18 mouse cellular contexts compared by ENCODE assay signal in genomic region chr16:49964321-49964986, GRCm38 (mm10).
DNase-seq lines count a peak whose midpoint lies in the region; ATAC-seq and TF ChIP-seq lines count a peak whose summit lies in the region.
"Had no signal": no experiment of that assay in that cellular context is flagged by ENCODE, and none has a peak within 500 bp of the region (broad histone marks: within the 10 kb centered on the region; RNA-seq: fewer than 3 reads in every experiment).

No protein-coding gene starts in this region.

- H3K9me3 ChIP-seq in lung, embryonic 15.5 days: no peaks in the 10 kb centered on the region
- H3K9me3 ChIP-seq in intestine, embryonic 14.5 days (ENCODE audit: control insufficient read depth, low read length): no peaks in the 10 kb centered on the region
- no peaks in the 10 kb centered on the region for H3K9me3 ChIP-seq in stomach, embryonic 15.5 days
- no peaks in the 10 kb centered on the region for H3K9me3 ChIP-seq in hindbrain, embryonic 12.5 days (replicated peaks)
- H3K9me3 ChIP-seq: embryonic facial prominence, embryonic 13.5 days; forebrain, embryonic 12.5 days; heart, embryonic 12.5 days; hindbrain, embryonic 10.5 days; limb, embryonic 15.5 days had no signal

- H3K4me1 ChIP-seq in lung, embryonic 15.5 days: peaks cover 42% of the 10 kb centered on the region
- H3K4me1 ChIP-seq in intestine, embryonic 14.5 days (replicated peaks; ENCODE audit: control insufficient read depth, insufficient read depth, low read length): peaks cover 27% of the 10 kb centered on the region
- peaks cover 4% of the 10 kb centered on the region for H3K4me1 ChIP-seq in stomach, embryonic 15.5 days
- H3K4me1 ChIP-seq in hindbrain, embryonic 12.5 days: peaks cover 10% of the 10 kb centered on the region; the same call in 1 of the 2 replicates
- H3K4me1 ChIP-seq in thymus, adult 2 months (replicated peaks; ENCODE audit: control insufficient read depth, insufficient read depth, low read length): no peaks in the 10 kb centered on the region

- peak; percentile 30 for DNase-seq in adrenal gland, postnatal 14 days
- no peak for DNase-seq in adrenal gland, adult 8-10 months
- no peak for DNase-seq in lung, postnatal 10 days
- no peak for DNase-seq in intestine, embryonic 14.5 days (ENCODE audit: low spot score)
- no peak for DNase-seq in thymus, adult 2 months
- DNase-seq: B cell, adult 2 months; cerebellum, postnatal 10 days; lung, postnatal 14 days; right cerebral cortex, postnatal 4 days had no signal

- H3K4me2 ChIP-seq in lung, embryonic 15.5 days: no peak overlapping the region
- H3K4me2 ChIP-seq in intestine, embryonic 14.5 days (ENCODE audit: low read length): no peak overlapping the region
- H3K4me2 ChIP-seq in stomach, embryonic 15.5 days: no peak overlapping the region
- no peak overlapping the region for H3K4me2 ChIP-seq in hindbrain, embryonic 12.5 days (replicated peaks)
- H3K4me2 ChIP-seq: embryonic facial prominence, embryonic 13.5 days; forebrain, embryonic 12.5 days; heart, embryonic 12.5 days; limb, embryonic 15.5 days had no signal

- no peaks in the 10 kb centered on the region for H3K36me3 ChIP-seq in lung, embryonic 15.5 days
- no peaks in the 10 kb centered on the region for H3K36me3 ChIP-seq in intestine, embryonic 14.5 days (ENCODE audit: control insufficient read depth, insufficient read depth, low read length)
- no peaks in the 10 kb centered on the region for H3K36me3 ChIP-seq in stomach, embryonic 15.5 days
- H3K36me3 ChIP-seq in hindbrain, embryonic 12.5 days: no peaks in the 10 kb centered on the region
- H3K36me3 ChIP-seq in thymus, adult 2 months (ENCODE audit: control insufficient read depth, insufficient read depth, low read length): no peaks in the 10 kb centered on the region
- H3K36me3 ChIP-seq: embryonic facial prominence, embryonic 13.5 days; forebrain, embryonic 12.5 days; heart, embryonic 12.5 days; hindbrain, embryonic 10.5 days; limb, embryonic 15.5 days had no signal

- H3K9ac ChIP-seq in lung, embryonic 15.5 days: no peak overlapping the region
- H3K9ac ChIP-seq in intestine, embryonic 14.5 days (ENCODE audit: low read length): no peak overlapping the region
- H3K9ac ChIP-seq in stomach, embryonic 15.5 days: no peak overlapping the region
- H3K9ac ChIP-seq in hindbrain, embryonic 12.5 days: no peak overlapping the region
- H3K9ac ChIP-seq: embryonic facial prominence, embryonic 13.5 days; forebrain, embryonic 12.5 days; heart, embryonic 12.5 days; limb, embryonic 15.5 days had no signal

- 42% methylated on average over 7 of the region's 7 CpGs for WGBS in lung, embryonic 15.5 days
- WGBS in intestine, embryonic 14.5 days: 33% methylated on average over 7 of the region's 7 CpGs
- WGBS in stomach, embryonic 15.5 days: 34% methylated on average over 7 of the region's 7 CpGs
- 54% methylated on average over 7 of the region's 7 CpGs for WGBS in hindbrain, embryonic 12.5 days
- WGBS in thymus, adult 2 months: 89% methylated on average over 7 of the region's 7 CpGs

- no peak for TF ChIP-seq CTCF in thymus, adult 2 months (IDR thresholded peaks at IDR 0.05; ENCODE audit: borderline replicate concordance, control insufficient read depth, extremely low read depth, insufficient read depth, low read length, poor library complexity)

- TF ChIP-seq POLR2A in thymus, adult 2 months (IDR thresholded peaks at IDR 0.05; ENCODE audit: control insufficient read depth, extremely low read depth, insufficient read depth, low read length, poor library complexity): no peak

- H3K4me3 ChIP-seq in lung, embryonic 15.5 days: no peak overlapping the region
- no peak overlapping the region for H3K4me3 ChIP-seq in intestine, embryonic 14.5 days (ENCODE audit: low read depth, low read length)
- H3K4me3 ChIP-seq in stomach, embryonic 15.5 days (replicated peaks): no peak overlapping the region
- H3K4me3 ChIP-seq in hindbrain, embryonic 12.5 days: no peak overlapping the region
- no peak overlapping the region for H3K4me3 ChIP-seq in thymus, adult 2 months (ENCODE audit: control insufficient read depth, insufficient read depth, low read length)
- H3K4me3 ChIP-seq: embryonic facial prominence, embryonic 13.5 days; forebrain, embryonic 12.5 days; heart, embryonic 12.5 days; hindbrain, embryonic 10.5 days; limb, embryonic 15.5 days had no signal

- no peaks in the 10 kb centered on the region for H3K27me3 ChIP-seq in lung, embryonic 15.5 days
- no peaks in the 10 kb centered on the region for H3K27me3 ChIP-seq in intestine, embryonic 14.5 days (replicated peaks; ENCODE audit: control insufficient read depth, insufficient read depth, low read length)
- H3K27me3 ChIP-seq in stomach, embryonic 15.5 days (replicated peaks): no peaks in the 10 kb centered on the region
- H3K27me3 ChIP-seq in hindbrain, embryonic 12.5 days: no peaks in the 10 kb centered on the region
- no peaks in the 10 kb centered on the region for H3K27me3 ChIP-seq in thymus, adult 2 months (ENCODE audit: control insufficient read depth, insufficient read depth, low read length)
- H3K27me3 ChIP-seq: embryonic facial prominence, embryonic 13.5 days; forebrain, embryonic 12.5 days; heart, embryonic 12.5 days; limb, embryonic 15.5 days had no signal

- ATAC-seq in lung, embryonic 15.5 days (ENCODE audit: borderline replicate concordance, extremely low read depth, low FRiP score, low TSS enrichment): no peak
- ATAC-seq in intestine, embryonic 14.5 days (replicated peaks; ENCODE audit: low FRiP score, low TSS enrichment, low read depth): peak; percentile 40; the same call in 1 of the 2 replicates
- peak; percentile 86 for ATAC-seq in stomach, embryonic 15.5 days (ENCODE audit: insufficient read depth, low FRiP score, low read depth)
- no peak for ATAC-seq in hindbrain, embryonic 12.5 days (ENCODE audit: low FRiP score)
- ATAC-seq: activated CD4-positive, CD25-positive, alpha-beta regulatory T cell, adult 4 months had no signal

- peak overlapping the region; percentile 54; the same call in 1 of the 2 replicates for H3K27ac ChIP-seq in lung, embryonic 15.5 days
- peak overlapping the region; percentile 45; the same call in 1 of the 2 replicates for H3K27ac ChIP-seq in intestine, embryonic 14.5 days (ENCODE audit: low read depth)
- peak overlapping the region; percentile 67 for H3K27ac ChIP-seq in stomach, embryonic 15.5 days
- H3K27ac ChIP-seq in hindbrain, embryonic 12.5 days: no peak overlapping the region
- H3K27ac ChIP-seq in thymus, adult 2 months (ENCODE audit: control insufficient read depth, insufficient read depth, low read length): no peak overlapping the region
- H3K27ac ChIP-seq: embryonic facial prominence, embryonic 13.5 days; forebrain, embryonic 12.5 days; hindbrain, embryonic 10.5 days; limb, embryonic 15.5 days had no signal

Comparison
In these comparisons a context has a peak if more than half of its experiments do, and no peak if none do; other contexts are left out.
1. ATAC-seq: peak in intestine, embryonic 14.5 days (single experiment) and stomach, embryonic 15.5 days (single experiment); none in lung, embryonic 15.5 days (single experiment) and hindbrain, embryonic 12.5 days (single experiment).
2. H3K27ac ChIP-seq: peak in lung, embryonic 15.5 days (single experiment), intestine, embryonic 14.5 days (single experiment) and stomach, embryonic 15.5 days (single experiment); none in hindbrain, embryonic 12.5 days (single experiment) and thymus, adult 2 months (single experiment).